Mouse (Mus musculus) forebrain, embryonic 11.5 days (tissue): ENCODE data around the gene Maip1. TPM values are rescaled to one million over a fixed set of nuclear protein-coding genes. Genes with fewer than 3 reads are reported as not detected.

ENCODE experiments used
- ATAC-seq: fragments of 200-750 bp; cut with Nextera tagmentation; replicated peaks from 2 replicates; pipeline ENCODE4 v1.8.0; 2017; ENCODE audit warnings: moderate TSS enrichment; ENCODE audit not compliant: low FRiP score
- DNase-seq: peaks from one replicate; pipeline ENCODE4 v3.0.0-alpha.2; 2017; ENCODE audit warnings: low spot score
- H3K27ac ChIP-seq: fragments of 300-500 bp; sonication (generic); 2 replicates; pipeline ENCODE4 v1.5.1; 2014; ENCODE audit warnings: low read depth, low read length
- H3K27me3 ChIP-seq: fragments of 300-500 bp; sonication (generic); 2 replicates; pipeline ENCODE4 v1.6.1; 2014; ENCODE audit warnings: mild to moderate bottlenecking, low read length, mixed read lengths; ENCODE audit not compliant: control insufficient read depth, insufficient read depth
- H3K36me3 ChIP-seq: fragments of 300-500 bp; sonication (generic); 2 replicates; pipeline ENCODE4 v1.6.1; 2014; ENCODE audit warnings: mild to moderate bottlenecking, low read length, moderate library complexity, mixed read lengths; ENCODE audit not compliant: control insufficient read depth, insufficient read depth
- H3K4me1 ChIP-seq: fragments of 300-500 bp; sonication (generic); replicated peaks from 2 replicates; pipeline ENCODE4 v1.6.1; 2014; ENCODE audit warnings: low read length, mixed read lengths; ENCODE audit not compliant: control insufficient read depth, insufficient read depth
- H3K4me2 ChIP-seq: fragments of 300-500 bp; sonication (generic); 2 replicates; pipeline ENCODE4 v1.6.1; 2014; ENCODE audit warnings: low read depth, mild to moderate bottlenecking, low read length, moderate library complexity, mixed read lengths; ENCODE audit not compliant: severe bottlenecking
- H3K4me3 ChIP-seq: fragments of 300-500 bp; sonication (generic); 2 replicates; pipeline ENCODE4 v1.5.1; 2014; ENCODE audit warnings: low read depth, low read length
- H3K9ac ChIP-seq: fragments of 300-500 bp; sonication (generic); 2 replicates; pipeline ENCODE4 v1.6.1; 2014; ENCODE audit warnings: low read length
- H3K9me3 ChIP-seq: fragments of 300-500 bp; sonication (generic); 2 replicates; pipeline ENCODE4 v1.6.1; 2016; ENCODE audit warnings: low read length, mixed read lengths; ENCODE audit not compliant: control insufficient read depth
- WGBS: fragments of 180-500 bp; shearing (Covaris S2); extraction: QIAGEN DNeasy Blood & Tissue Kit; methylation state at CpG from one replicate; pipeline ENCODE4 v1.1.7; 2014; 5-methylcytosine and 5-hydroxymethylcytosine counted together
- polyA plus RNA-seq: library from polyadenylated mRNA; unstranded; fragments of >200 nt; fragmentation: Nextera tagmentation; extraction: Ambion mirVana; gene quantifications from 2 replicates; pipeline ENCODE4 v1.2.1, GENCODE M21; 2014

Maip1 gene
- polyA plus RNA-seq, 1 experiment from 2014 or later = 17.0 TPM

DNA sequence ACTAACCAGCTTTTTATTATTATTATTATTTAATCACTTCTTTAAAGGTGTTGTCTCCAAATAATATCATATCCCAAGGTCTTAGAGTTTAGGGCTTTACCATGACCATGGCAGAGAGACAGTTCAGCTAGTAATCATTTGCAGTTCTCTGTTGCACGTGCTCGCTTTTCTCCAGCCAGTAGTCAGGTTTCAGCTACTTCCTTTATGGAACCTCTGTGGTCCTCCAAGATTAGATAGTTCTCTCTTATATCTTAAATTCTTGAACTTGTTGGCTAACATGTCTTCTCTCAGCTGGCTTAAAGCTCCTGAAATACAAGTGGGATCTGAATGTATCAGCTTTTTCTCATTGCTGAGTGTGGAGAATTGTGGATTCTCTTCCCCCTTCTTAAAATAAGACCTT, 2.9 kb downstream of the Maip1 start:
- H3K4me1 ChIP-seq = no peaks in the 10 kb centered on the region; the same call in 1 of the 2 replicates
- 92% methylated on average over 2 of the region's 2 CpGs for WGBS
- no peak overlapping the region for H3K4me2 ChIP-seq
- H3K9me3 ChIP-seq = no peaks in the 10 kb centered on the region
- no peaks in the 10 kb centered on the region; the same call in 1 of the 2 replicates for H3K36me3 ChIP-seq
- no peak overlapping the region for H3K9ac ChIP-seq
- DNase-seq = no peak
- no peak overlapping the region for H3K4me3 ChIP-seq
- no peak for ATAC-seq
- H3K27ac ChIP-seq = no peak overlapping the region
- H3K27me3 ChIP-seq = no peaks in the 10 kb centered on the region

DNA sequence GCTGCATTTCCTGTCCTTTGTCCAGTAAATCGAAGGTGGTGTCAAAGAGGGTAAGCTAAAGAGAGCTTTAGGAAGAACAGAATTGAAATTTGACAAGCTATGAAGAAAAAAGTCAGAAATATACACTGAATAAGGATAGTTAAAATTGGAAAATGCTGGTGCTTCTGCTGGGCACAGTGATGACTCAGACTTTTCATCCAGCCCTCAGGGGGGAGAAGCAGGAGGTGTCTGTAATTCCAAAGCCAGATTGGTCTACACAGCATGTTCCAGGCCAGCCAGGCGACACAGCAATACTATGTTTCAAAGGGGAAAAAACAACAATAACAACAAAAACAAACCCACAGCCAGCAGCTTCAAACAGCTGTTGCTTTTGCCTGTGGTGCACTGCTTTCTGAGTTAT, 7.3 kb downstream of the Maip1 start:
- H3K4me3 ChIP-seq = no peak overlapping the region
- H3K9me3 ChIP-seq = no peaks in the 10 kb centered on the region
- ATAC-seq (no peak), DNase-seq (no peak)
- no peaks in the 10 kb centered on the region; the same call in 1 of the 2 replicates for H3K4me1 ChIP-seq
- H3K27ac ChIP-seq = no peak overlapping the region
- no peak overlapping the region for H3K4me2 ChIP-seq
- no peak overlapping the region for H3K9ac ChIP-seq
- WGBS = 84% methylated on average over 2 of the region's 2 CpGs
- H3K36me3 ChIP-seq = no peaks in the 10 kb centered on the region; the same call in 1 of the 2 replicates
- H3K27me3 ChIP-seq = no peaks in the 10 kb centered on the region

DNA sequence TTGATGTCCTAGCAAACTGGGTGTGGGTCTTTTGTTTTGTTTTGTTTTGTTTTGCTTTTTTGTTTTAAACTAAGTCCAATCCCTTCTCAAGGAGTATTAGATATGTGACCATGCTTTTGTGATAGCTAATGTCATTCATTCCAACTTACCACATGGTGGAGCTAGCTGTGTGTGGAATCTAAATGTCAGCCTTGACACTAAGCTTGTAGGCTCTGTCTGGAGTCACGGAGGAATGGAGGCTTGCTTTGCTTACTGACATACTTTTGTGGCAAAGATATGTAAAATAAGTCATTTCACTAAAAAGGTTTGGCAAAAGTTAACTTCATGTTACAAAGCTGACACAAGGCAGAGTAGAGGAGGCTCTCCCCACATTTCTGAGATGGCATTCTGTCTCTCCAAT, 17.6 kb downstream of the Maip1 start:
- no peaks in the 10 kb centered on the region for H3K36me3 ChIP-seq
- WGBS = 7% methylated on average over 1 of the region's 1 CpGs
- no peak overlapping the region for H3K4me3 ChIP-seq
- H3K4me1 ChIP-seq = peaks cover 2% of the 10 kb centered on the region; the same call in 1 of the 2 replicates
- no peak overlapping the region for H3K9ac ChIP-seq
- DNase-seq (no peak), ATAC-seq (no peak)
- H3K27me3 ChIP-seq = no peaks in the 10 kb centered on the region
- H3K9me3 ChIP-seq = no peaks in the 10 kb centered on the region
- no peak overlapping the region for H3K27ac ChIP-seq
- H3K4me2 ChIP-seq = no peak overlapping the region

DNA sequence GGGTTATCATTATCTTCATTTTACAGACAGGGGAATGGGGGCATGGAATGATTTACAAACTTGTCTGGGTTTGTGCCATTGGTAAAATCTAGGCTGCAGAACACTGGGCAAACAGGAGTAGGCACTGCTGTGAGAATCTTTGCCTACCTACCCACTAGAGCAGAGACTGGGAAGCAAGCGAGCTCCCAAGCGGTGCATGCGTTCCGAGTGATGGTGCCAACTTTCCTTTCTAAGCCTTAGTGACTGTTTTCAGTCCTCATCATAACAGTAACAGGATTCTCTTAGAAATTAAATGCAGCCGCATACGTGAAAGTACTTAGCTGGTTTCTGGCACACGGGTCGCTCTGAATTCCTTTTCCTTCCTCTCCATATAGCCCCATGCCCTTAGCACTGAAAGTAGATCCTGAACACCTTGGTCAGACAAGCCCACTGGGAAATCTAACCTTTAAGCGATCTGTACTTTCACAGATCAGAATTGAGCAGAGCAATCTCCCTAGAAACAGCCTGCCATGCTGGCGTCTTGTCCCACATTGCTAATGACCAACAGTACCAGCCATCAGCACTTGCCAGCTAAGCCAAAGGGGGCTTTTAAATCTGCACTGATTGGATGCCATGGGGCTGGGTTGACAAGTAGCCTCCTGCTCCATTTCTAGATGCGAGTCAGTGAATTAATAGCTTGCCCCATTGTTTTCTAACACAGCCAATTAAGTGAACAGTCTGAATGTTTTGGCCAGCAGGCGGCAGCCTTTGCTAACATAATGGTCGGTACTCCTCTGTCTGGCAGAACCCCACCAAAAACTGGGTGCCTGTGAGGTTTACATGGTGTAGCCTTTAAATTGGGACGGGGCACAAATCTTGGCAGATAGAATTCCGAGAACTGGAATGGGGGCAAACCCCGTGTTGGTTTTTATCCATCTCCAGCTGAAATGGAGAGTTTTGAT, 22.5 kb downstream of the Maip1 start:
- Histone ChIP-seq H3K4me2 (peak overlapping the region; percentile 6; the same call in 1 of the 2 replicates), H3K27ac (no peak overlapping the region), H3K9me3 (no peaks in the 10 kb centered on the region), H3K4me1 (peaks cover 6% of the 10 kb centered on the region; the same call in 1 of the 2 replicates), H3K9ac (peak overlapping the region; percentile 23; the same call in 1 of the 2 replicates), H3K36me3 (no peaks in the 10 kb centered on the region), H3K27me3 (no peaks in the 10 kb centered on the region), H3K4me3 (no peak overlapping the region)
- DNase-seq = peak; percentile 90
- 51% methylated on average over 16 of the region's 16 CpGs for WGBS
- ATAC-seq = peak; percentile 84

DNA sequence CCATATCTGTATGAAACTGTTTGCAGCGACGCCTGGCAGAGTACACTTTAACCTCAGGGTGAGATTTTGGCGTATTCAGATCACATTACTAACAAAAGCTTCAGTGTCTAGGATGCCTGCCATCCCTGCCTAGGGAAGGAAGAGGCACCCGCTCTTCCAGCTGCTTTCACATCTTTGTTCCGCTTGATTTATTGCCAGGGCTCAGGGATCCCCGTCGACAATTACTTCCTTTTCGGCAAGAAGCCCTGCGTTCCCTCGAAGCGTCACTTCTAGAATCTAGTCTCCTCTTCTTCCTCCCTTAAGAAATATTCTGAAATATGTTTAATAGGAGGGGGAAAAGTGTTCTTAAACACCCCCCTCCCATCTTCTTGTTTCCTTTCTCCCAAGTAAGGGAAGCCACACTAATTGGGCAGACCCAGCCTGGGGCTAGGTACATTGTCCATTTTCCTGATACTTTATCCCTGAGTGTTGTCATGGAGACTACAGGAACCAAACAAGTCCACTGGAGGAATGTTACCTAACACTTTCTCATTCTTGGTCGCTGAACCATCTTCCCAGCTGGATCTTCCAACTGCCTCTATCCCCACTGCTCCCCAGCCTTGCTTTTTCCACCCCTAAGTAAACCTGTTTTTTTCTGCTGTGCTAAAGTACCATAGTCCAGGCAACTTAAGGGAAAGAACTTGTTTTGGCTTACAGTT, 23.8 kb downstream of the Maip1 start:
- peak overlapping the region; percentile 35 for H3K4me2 ChIP-seq
- H3K4me1 ChIP-seq = peaks cover 6% of the 10 kb centered on the region; the same call in 1 of the 2 replicates
- peak overlapping the region; percentile 21; the same call in 1 of the 2 replicates for H3K9ac ChIP-seq
- no peaks in the 10 kb centered on the region for H3K36me3 ChIP-seq
- 2% methylated on average over 12 of the region's 12 CpGs for WGBS
- peak; percentile 74 for DNase-seq
- no peak overlapping the region for H3K4me3 ChIP-seq
- H3K27me3 ChIP-seq = no peaks in the 10 kb centered on the region
- no peak overlapping the region for H3K27ac ChIP-seq
- peak; percentile 74 for ATAC-seq
- no peaks in the 10 kb centered on the region for H3K9me3 ChIP-seq

DNA sequence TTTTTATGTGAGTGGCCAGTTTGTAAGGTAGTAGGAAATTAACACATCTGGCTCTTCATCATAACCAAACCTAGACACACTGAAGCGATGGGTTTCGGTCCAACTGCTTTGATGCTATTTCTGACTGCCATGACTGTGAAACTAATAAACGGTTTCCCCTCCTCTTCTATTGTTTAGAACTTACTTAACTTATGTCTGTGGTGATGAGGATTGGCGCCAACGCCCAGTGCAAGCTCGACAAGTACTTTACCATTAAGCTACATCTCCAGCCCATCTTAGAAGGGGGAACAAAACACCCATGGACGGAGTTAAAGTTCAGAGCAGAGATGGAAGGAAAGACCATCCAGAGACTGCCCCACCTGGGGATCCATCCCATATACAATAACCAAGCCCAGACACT, 27.0 kb downstream of the Maip1 start:
- H3K4me1 ChIP-seq = peaks cover 9% of the 10 kb centered on the region; the same call in 1 of the 2 replicates
- DNase-seq = no peak
- 92% methylated on average over 7 of the region's 7 CpGs for WGBS

DNA sequence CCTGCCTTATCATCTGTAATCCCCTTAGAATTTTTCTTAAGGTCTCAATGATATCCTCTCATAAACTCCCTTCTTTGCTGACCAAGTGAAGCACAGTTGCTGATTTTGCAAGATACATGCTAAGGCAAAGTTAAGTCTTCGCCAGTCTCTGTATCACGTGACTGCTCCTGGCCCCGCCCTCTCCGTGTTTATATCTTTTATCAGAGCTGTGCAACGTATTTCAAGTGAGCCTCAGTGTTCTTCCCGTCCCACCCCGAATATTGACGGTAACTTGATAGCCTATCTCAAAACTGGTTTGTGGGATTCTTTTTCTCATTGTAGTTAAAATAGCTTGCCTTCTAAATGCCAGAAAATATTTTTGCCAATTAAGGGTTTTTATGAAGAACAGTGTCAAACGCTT, 30.3 kb downstream of the Maip1 start:
- DNase-seq (no peak), ATAC-seq (no peak)
- H3K9ac ChIP-seq = no peak overlapping the region
- no peaks in the 10 kb centered on the region for H3K36me3 ChIP-seq
- no peaks in the 10 kb centered on the region for H3K27me3 ChIP-seq
- 0 out of 2 replicates have a peak, but pooled peaks cover 4% of the 10 kb centered on the region for H3K4me1 ChIP-seq
- WGBS = 78% methylated on average over 9 of the region's 9 CpGs
- H3K4me2 ChIP-seq = no peak overlapping the region
- H3K4me3 ChIP-seq = no peak overlapping the region
- H3K27ac ChIP-seq = no peak overlapping the region
- no peaks in the 10 kb centered on the region for H3K9me3 ChIP-seq

More for the DNA sequence above, 27.0 kb downstream of the Maip1 start:
- no peak overlapping the region for H3K4me3 ChIP-seq
- no peaks in the 10 kb centered on the region for H3K36me3 ChIP-seq
- ATAC-seq = no peak
- no peak overlapping the region for H3K9ac ChIP-seq
- no peak overlapping the region for H3K4me2 ChIP-seq
- H3K27me3 ChIP-seq = no peaks in the 10 kb centered on the region
- H3K27ac ChIP-seq = no peak overlapping the region
- H3K9me3 ChIP-seq = no peaks in the 10 kb centered on the region

DNA sequence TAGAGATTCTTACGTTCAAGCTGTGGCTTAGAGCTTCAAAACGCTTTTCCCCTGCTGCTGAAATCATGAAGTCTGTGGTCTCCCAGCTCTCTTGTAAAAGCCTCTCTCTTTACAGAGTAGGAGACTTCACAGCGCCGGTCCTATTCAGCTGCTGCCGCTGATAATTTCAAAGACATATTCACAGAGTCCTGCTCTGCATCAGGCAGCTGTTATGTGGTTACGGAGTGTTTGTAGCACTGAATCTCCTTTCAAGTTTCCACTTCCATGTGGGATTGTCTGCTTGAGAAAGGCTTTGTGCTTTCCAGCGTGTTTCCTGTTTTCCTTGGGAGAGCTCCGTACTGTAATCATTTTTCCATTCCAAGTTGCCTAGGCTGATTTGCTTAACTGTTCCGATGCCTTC, 30.8 kb downstream of the Maip1 start:
- Histone ChIP-seq H3K4me1 (0 out of 2 replicates have a peak, but pooled peaks cover 4% of the 10 kb centered on the region), H3K4me3 (no peak overlapping the region), H3K9ac (no peak overlapping the region), H3K27me3 (no peaks in the 10 kb centered on the region), H3K27ac (0 out of 2 replicates have a peak overlapping the region, but pooled peaks have one; percentile 18), H3K36me3 (no peaks in the 10 kb centered on the region), H3K9me3 (no peaks in the 10 kb centered on the region), H3K4me2 (no peak overlapping the region)
- no peak for DNase-seq
- ATAC-seq = no peak
- WGBS = 45% methylated on average over 9 of the region's 9 CpGs
